Mouse (Mus musculus): ENCODE measurements at regions not wholly inside any gene's neighbourhood (a gene's known extent, or its start where the extent isn't known, plus 50 kb on each side); places are given as distances from the start of the nearest gene placed in this dataset.
A peak's percentile ranks its signal among the peaks of the same experiment; 100 is the strongest.

DNA sequence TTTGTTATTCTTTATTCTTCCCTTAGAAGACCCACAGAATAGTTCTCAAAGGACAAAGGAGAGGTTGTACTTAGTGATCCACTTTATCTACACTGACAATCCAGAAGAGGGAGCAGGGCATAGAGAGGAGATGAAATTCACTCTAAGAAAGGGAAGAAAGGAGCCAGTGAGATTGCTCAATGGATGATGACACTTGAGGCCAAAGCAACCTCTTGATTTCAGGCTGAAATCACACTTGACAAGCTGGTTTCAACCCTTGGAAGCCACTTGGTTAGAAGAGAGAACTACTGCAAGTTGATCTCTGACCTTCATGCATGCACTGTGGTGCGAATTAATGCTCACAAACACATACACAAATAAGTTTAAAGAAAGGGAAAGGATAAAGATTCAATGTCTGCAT is 66.5 kb downstream of the Ccnl1 start:
- DNase-seq (ENCODE audit: low spot score in 2 of 2), result no peak
- intact Hi-C loops (cut with DNase I), result no loop called here

- intact Hi-C loops (cut with DNase I), result no loop called here
- no peak for DNase-seq (ENCODE audit: low spot score in 2 of 2)
Measured at GRCm38 (mm10) chr3:65891139-65891538, 66.9 kb downstream of the Ccnl1 start.

GRCm38 (mm10) chr3:65888921-65889320 is 69.1 kb downstream of the Ccnl1 start:
- DNase-seq (ENCODE audit: low spot score in 2 of 2), result no peak
- intact Hi-C loops (cut with DNase I), result no loop called here

GRCm38 (mm10) chr3:65884571-65885011 is 73.5 kb downstream of the Ccnl1 start:
- intact Hi-C loops (cut with DNase I), result no loop called here
- DNase-seq (ENCODE audit: low spot score in 2 of 2), result peak; percentile 47 to 83

DNA sequence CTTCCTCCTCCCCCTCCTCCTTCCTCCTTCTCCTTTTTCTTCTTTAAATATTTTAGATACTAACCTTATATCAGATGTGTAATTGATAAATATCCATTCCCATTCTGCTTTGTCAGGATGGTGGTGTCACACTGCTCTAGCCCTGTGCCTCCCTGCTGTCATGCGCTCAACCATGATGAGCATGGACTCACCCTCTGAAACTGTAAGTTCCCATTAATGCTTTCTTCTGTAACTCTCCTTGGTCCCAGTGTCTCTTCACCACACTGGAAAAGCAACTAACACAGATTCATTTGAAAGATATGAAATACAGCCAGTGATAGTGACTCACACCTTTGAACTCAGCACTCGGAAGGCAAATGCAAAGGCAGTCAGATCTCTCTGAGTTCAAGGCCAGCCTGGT is 75.9 kb downstream of the Ccnl1 start:
- intact Hi-C loops (cut with DNase I), result no loop called here
- DNase-seq (ENCODE audit: low spot score in 2 of 2), result no peak

All from left cerebral cortex, postnatal 14 days (tissue).